Mouse (Mus musculus): ENCODE measurements around the gene Gm20708. TPM values are rescaled to one million over a fixed set of nuclear protein-coding genes. Genes with fewer than 3 reads are reported as not detected.
A peak's percentile ranks its signal among the peaks of the same experiment; 100 is the strongest.
"Not testable (repeated sequence)": the region's sequence is repeated elsewhere in the genome, so short reads cannot be mapped to it uniquely, and the experiment has no call there.

Gene Gm20708
- total RNA-seq, 2 experiments from 2014 or later, result 0.99 TPM; not detected in 1

GRCm38 (mm10) chr11:117780582-117781111 is 28.8 kb upstream of the Gm20708 start:
- ATAC-seq (replicated peaks; ENCODE audit: poor library complexity, severe bottlenecking), result peak; percentile 54

- peak; percentile 2; the same call in 1 of the 2 replicates for ATAC-seq (replicated peaks; ENCODE audit: poor library complexity, severe bottlenecking)
Observed at GRCm38 (mm10) chr11:117781199-117781821, 28.2 kb upstream of the Gm20708 start.

- 0 out of 2 replicates have a peak, but pooled peaks have one; percentile 2 for ATAC-seq (replicated peaks; ENCODE audit: poor library complexity, severe bottlenecking)
Observed at GRCm38 (mm10) chr11:117781993-117782704, 27.3 kb upstream of the Gm20708 start, which contains the start of the genes Tmc8 and Tmc6. Gene Tmc8 (plus strand): TSS chr11:117782076. Gene Tmc6 (minus strand): TSS chr11:117782198.

GRCm38 (mm10) chr11:117782705-117783034 is 26.8 kb upstream of the Gm20708 start:
- ATAC-seq (replicated peaks; ENCODE audit: poor library complexity, severe bottlenecking), result no peak

- ATAC-seq (replicated peaks; ENCODE audit: poor library complexity, severe bottlenecking), result peak; percentile 6; the same call in 1 of the 2 replicates
Observed at GRCm38 (mm10) chr11:117783089-117783488, 26.4 kb upstream of the Gm20708 start.

GRCm38 (mm10) chr11:117783683-117784309 is 25.7 kb upstream of the Gm20708 start:
- ATAC-seq (replicated peaks; ENCODE audit: poor library complexity, severe bottlenecking), result no peak

GRCm38 (mm10) chr11:117786294-117786693 is 23.2 kb upstream of the Gm20708 start:
- peak; percentile 45 for ATAC-seq (replicated peaks; ENCODE audit: poor library complexity, severe bottlenecking)

GRCm38 (mm10) chr11:117788481-117788880 is 21.0 kb upstream of the Gm20708 start:
- ATAC-seq (replicated peaks; ENCODE audit: poor library complexity, severe bottlenecking), result not testable (repeated sequence)

GRCm38 (mm10) chr11:117790286-117790685 is 19.2 kb upstream of the Gm20708 start:
- peak; percentile 38 for ATAC-seq (replicated peaks; ENCODE audit: poor library complexity, severe bottlenecking)

- ATAC-seq (replicated peaks; ENCODE audit: poor library complexity, severe bottlenecking), result no peak
Observed at GRCm38 (mm10) chr11:117790703-117791440, 18.6 kb upstream of the Gm20708 start.

- ATAC-seq (replicated peaks; ENCODE audit: poor library complexity, severe bottlenecking), result no peak
Observed at GRCm38 (mm10) chr11:117791441-117791761, 18.1 kb upstream of the Gm20708 start.

- peak; percentile 92 for ATAC-seq (replicated peaks; ENCODE audit: poor library complexity, severe bottlenecking)
Observed at GRCm38 (mm10) chr11:117792281-117792888, 17.1 kb upstream of the Gm20708 start.

GRCm38 (mm10) chr11:117794035-117794551 is 15.4 kb upstream of the Gm20708 start:
- ATAC-seq (replicated peaks; ENCODE audit: poor library complexity, severe bottlenecking), result no peak

- ATAC-seq (replicated peaks; ENCODE audit: poor library complexity, severe bottlenecking), result no peak
Observed at GRCm38 (mm10) chr11:117796954-117797353, 12.5 kb upstream of the Gm20708 start.

- no peak for ATAC-seq (replicated peaks; ENCODE audit: poor library complexity, severe bottlenecking)
Observed at GRCm38 (mm10) chr11:117797511-117798159, 11.8 kb upstream of the Gm20708 start, which contains the start of gene 6030468B19Rik. Gene 6030468B19Rik (plus strand): TSS chr11:117797660.

GRCm38 (mm10) chr11:117798160-117798541 is 11.3 kb upstream of the Gm20708 start:
- 0 out of 2 replicates have a peak, but pooled peaks have one; percentile 32 for ATAC-seq (replicated peaks; ENCODE audit: poor library complexity, severe bottlenecking)

GRCm38 (mm10) chr11:117799174-117799573 is 10.3 kb upstream of the Gm20708 start:
- peak; percentile 53 for ATAC-seq (replicated peaks; ENCODE audit: poor library complexity, severe bottlenecking)

- ATAC-seq (replicated peaks; ENCODE audit: poor library complexity, severe bottlenecking), result no peak
Observed at GRCm38 (mm10) chr11:117800038-117800437, 9.4 kb upstream of the Gm20708 start.

GRCm38 (mm10) chr11:117801650-117802049 is 7.8 kb upstream of the Gm20708 start:
- no peak for ATAC-seq (replicated peaks; ENCODE audit: poor library complexity, severe bottlenecking)
